Mouse (Mus musculus): ENCODE measurements around the gene Il27ra. TPM values are rescaled to one million over a fixed set of nuclear protein-coding genes. Genes with fewer than 3 reads are reported as not detected.

Il27ra gene
- 0.77 and 1.6 TPM in 2 replicates for total RNA-seq (2023)

GRCm38 (mm10) chr8:84042066-84042947, at the start of gene Il27ra:
Il27ra (minus strand) TSS chr8:84042589.

GRCm38 (mm10) chr8:84066291-84066930, 24.0 kb upstream of the Il27ra start, which contains the start of gene Rfx1:
Rfx1 (plus strand) TSS chr8:84066834.

GRCm38 (mm10) chr8:84065037-84065436, 22.6 kb upstream of the Il27ra start, which contains the start of gene Gm10643:
Gm10643 (minus strand) TSS chr8:84065137.

GRCm38 (mm10) chr8:84044900-84045299, 2.5 kb upstream of the Il27ra start, which contains the start of gene Rln3:
Rln3 (minus strand) TSS chr8:84045000.

GRCm38 (mm10) chr8:84021096-84021495, 21.3 kb downstream of the Il27ra start, which contains the start of gene Palm3:
Palm3 (plus strand) TSS chr8:84021471.

GRCm38 (mm10) chr8:84011705-84012498, 30.5 kb downstream of the Il27ra start, which contains the start of gene 2210011C24Rik:
2210011C24Rik (minus strand) TSS chr8:84012171.

GRCm38 (mm10) chr8:84001281-84002000, 40.9 kb downstream of the Il27ra start, which contains the start of gene 1700067K01Rik:
1700067K01Rik (plus strand) TSS chr8:84001502.

GRCm38 (mm10) chr8:83997511-83998141, 44.8 kb downstream of the Il27ra start, which contains the start of gene Samd1:
Samd1 (plus strand) TSS chr8:83997672.

Other genes starting within 250 kb of the Il27ra start
- 1.8 and 2.1 TPM in 2 replicates for gene Adgrl1, start 142.5 kb downstream of the Il27ra start, total RNA-seq (2023)
- 0.16 TPM in 1 of 2 replicates, not detected in the other for gene Gm10644, start 87.4 kb downstream of the Il27ra start, total RNA-seq (2023)
- 39.2 and 41.4 TPM in 2 replicates for gene Asf1b, start 87.1 kb downstream of the Il27ra start, total RNA-seq (2023)
- 29.2 and 30.6 TPM in 2 replicates for gene Prkaca, start 69.6 kb downstream of the Il27ra start, total RNA-seq (2023)
- gene Samd1, start 44.9 kb downstream of the Il27ra start, total RNA-seq (2023): 28.4 and 32.0 TPM in 2 replicates
- gene 1700067K01Rik, start 41.1 kb downstream of the Il27ra start, total RNA-seq (2023): not detected in 2 replicates
- not detected in 2 replicates for gene 2210011C24Rik, start 30.4 kb downstream of the Il27ra start, total RNA-seq (2023)
- gene Palm3, start 21.1 kb downstream of the Il27ra start, total RNA-seq (2023): 0.16 TPM in 1 of 2 replicates, not detected in the other
- not detected in 2 replicates for gene Rln3, start 2.4 kb upstream of the Il27ra start, total RNA-seq (2023)
- gene Gm10643, start 22.5 kb upstream of the Il27ra start, total RNA-seq (2023): 2.9 and 3.0 TPM in 2 replicates
- gene Rfx1, start 24.2 kb upstream of the Il27ra start, total RNA-seq (2023): 61.0 and 67.9 TPM in 2 replicates
- gene Dcaf15, start 62.2 kb upstream of the Il27ra start, total RNA-seq (2023): 24.7 and 26.8 TPM in 2 replicates
- gene Podnl1, start 83.4 kb upstream of the Il27ra start, total RNA-seq (2023): 0.28 TPM in 1 of 2 replicates, not detected in the other
- gene Cc2d1a, start 105.3 kb upstream of the Il27ra start, total RNA-seq (2023): 14.9 and 20.3 TPM in 2 replicates
- gene 4930432K21Rik, start 105.4 kb upstream of the Il27ra start, total RNA-seq (2023): 0.28 TPM in 1 of 2 replicates, not detected in the other
- not detected in 2 replicates for gene Nanos3, start 142.6 kb upstream of the Il27ra start, total RNA-seq (2023)
- 85.3 and 107 TPM in 2 replicates for gene Zswim4, start 194.5 kb upstream of the Il27ra start, total RNA-seq (2023)
- gene D8Ertd738e, start 207.1 kb upstream of the Il27ra start, total RNA-seq (2023): 179 and 201 TPM in 2 replicates
- gene Mri1, start 214.7 kb upstream of the Il27ra start, total RNA-seq (2023): 5.9 and 6.8 TPM in 2 replicates
- gene Ccdc130, start 227.8 kb upstream of the Il27ra start, total RNA-seq (2023): 13.1 and 14.1 TPM in 2 replicates

All from neutrophil, adult 65 days (primary cell).